Mouse (Mus musculus) ES-E14 (cell line): Measurements from ENCODE around the gene Hspb8. TPM values are rescaled to one million over a fixed set of nuclear protein-coding genes. Genes with fewer than 3 reads are reported as not detected.

Experiments
- DNase-seq: peaks from one replicate; pipeline ENCODE4 v3.0.0-alpha.2; 2013; ENCODE audit warnings: low read depth, low spot score
- H3K27ac ChIP-seq: 2 replicates; pipeline ENCODE4 v1.5.1; 2012; ENCODE audit warnings: low read depth, mild to moderate bottlenecking, low read length, moderate library complexity, mixed read lengths; ENCODE audit not compliant: poor library complexity, insufficient read depth, severe bottlenecking
- H3K36me3 ChIP-seq: 2 replicates; pipeline ENCODE4 v1.6.1; 2012; ENCODE audit warnings: mild to moderate bottlenecking, low read length, moderate library complexity, mixed read lengths; ENCODE audit not compliant: control insufficient read depth, poor library complexity, insufficient read depth, severe bottlenecking
- H3K4me1 ChIP-seq, 2 experiments: fragments of 150-350 bp in 1 of 2; sonication (generic) in 1 of 2; 2 replicates each; pipeline ENCODE4 v1.6.1; 2012; ENCODE audit warnings: low read length in 2 of 2, mild to moderate bottlenecking in 1 of 2, mixed read lengths in 1 of 2; ENCODE audit not compliant: control insufficient read depth in 2 of 2, insufficient read depth in 2 of 2, poor library complexity in 1 of 2
- H3K4me3 ChIP-seq, 2 experiments: fragments of 150-350 bp in 1 of 2; sonication (generic) in 1 of 2; 2 replicates each; pipeline ENCODE4 v1.5.1; 2012; ENCODE audit warnings: low read length in 2 of 2, low read depth in 1 of 2, mild to moderate bottlenecking in 1 of 2, mixed read lengths in 1 of 2; ENCODE audit not compliant: insufficient read depth in 1 of 2, poor library complexity in 1 of 2, severe bottlenecking in 1 of 2
- H3K9ac ChIP-seq: 2 replicates; pipeline ENCODE4 v1.6.1; 2012; ENCODE audit warnings: low read depth, mild to moderate bottlenecking, low read length, mixed read lengths; ENCODE audit not compliant: poor library complexity, insufficient read depth, severe bottlenecking
- H3K9me3 ChIP-seq: fragments of 150-350 bp; sonication (generic); 2 replicates; pipeline ENCODE4 v1.6.1; 2012; ENCODE audit warnings: low read depth, mild to moderate bottlenecking, low read length; ENCODE audit not compliant: control insufficient read depth, insufficient read depth
- CHD2 ChIP-seq: IDR thresholded peaks from 2 replicates; pipeline ENCODE4 v1.6.1; 2014; ENCODE audit warnings: mild to moderate bottlenecking, low read depth, low read length, inconsistent platforms
- HCFC1 ChIP-seq: IDR thresholded peaks from 2 replicates; pipeline ENCODE4 v1.6.1; 2012; ENCODE audit warnings: low read length, inconsistent platforms, borderline replicate concordance; ENCODE audit not compliant: insufficient read depth
- MAFK ChIP-seq: IDR thresholded peaks from 2 replicates; pipeline ENCODE4 v1.6.1; 2014; ENCODE audit warnings: mild to moderate bottlenecking, low read depth, low read length, inconsistent platforms; ENCODE audit not compliant: insufficient read depth
- ZC3H11A ChIP-seq: IDR thresholded peaks from 2 replicates; pipeline ENCODE4 v1.6.1; 2012; ENCODE audit warnings: low read depth, mild to moderate bottlenecking, inconsistent platforms, low read length, borderline replicate concordance
- ZNF384 ChIP-seq: IDR thresholded peaks from 2 replicates; pipeline ENCODE4 v1.6.1; 2012; ENCODE audit warnings: low read depth, low read length, inconsistent platforms
- in situ Hi-C, 2 experiments: fragments of 600-800 bp; cut with MboI; formaldehyde crosslinking; loops; one replicate each; pipeline ENCODE4 v1.15.1; 2025; ENCODE audit warnings: low sequenced_read_pairs in 2 of 2, inconsistent platforms in 1 of 2; ENCODE audit not compliant: unreplicated experiment in 2 of 2
- total RNA-seq: library from RNA; depleted of rRNA; stranded (reverse); fragments of 300-350 nt; gene quantifications from 2 replicates; pipeline ENCODE4 v1.2.3, GENCODE M21; 2012

Hspb8 gene
- total RNA-seq, 1 experiment, result 29.1 TPM

DNA sequence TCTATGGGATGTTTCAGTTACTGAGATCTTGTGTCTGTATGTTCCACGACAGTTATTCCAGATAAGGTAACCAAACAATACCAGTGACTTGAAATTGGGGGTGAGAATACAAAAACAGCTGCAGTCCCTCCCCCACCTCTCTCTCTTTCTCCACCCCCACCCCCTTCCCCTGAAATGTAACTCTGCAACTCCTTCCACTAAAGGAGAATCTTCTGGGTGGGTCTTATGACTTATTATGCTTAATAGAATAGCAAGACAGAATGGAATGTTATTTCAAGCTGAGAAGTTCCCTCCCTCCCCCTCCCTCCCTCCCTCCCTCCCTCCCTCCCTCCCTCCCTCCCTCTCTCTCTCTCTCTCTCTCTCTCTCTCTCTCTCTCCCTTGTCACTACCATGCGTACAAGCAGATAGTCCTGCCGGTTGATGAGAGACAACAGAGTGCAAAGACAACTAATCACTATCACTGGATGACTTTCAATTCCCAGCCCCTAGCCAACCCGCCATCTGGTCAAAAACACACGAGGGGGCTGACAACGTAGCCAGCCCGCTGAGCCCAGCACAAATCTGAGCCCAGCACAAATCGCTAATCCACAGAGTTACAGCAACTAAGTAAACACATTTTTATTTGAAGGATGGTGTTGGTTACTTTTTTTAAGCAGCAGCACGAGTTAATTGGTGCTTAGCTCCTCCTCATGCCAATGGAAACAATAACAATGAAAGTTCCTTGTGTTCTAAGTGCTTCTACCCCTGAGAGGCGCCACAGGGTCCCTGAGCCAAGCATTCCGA is 25.9 kb upstream of the Hspb8 start:
- DNase-seq, result no peak
- Histone ChIP-seq H3K27ac (no peak overlapping the region), H3K9me3 (no peaks in the 10 kb centered on the region), H3K36me3 (no peaks in the 10 kb centered on the region), H3K4me1 (peaks cover 14 to 26% of the 10 kb centered on the region in 2 experiments), H3K4me3 (peak overlapping the region; percentile 28 to 41; a peak in 3 of 4 replicates), H3K9ac (no peak overlapping the region)
- in situ Hi-C loops, result no loop called here
- TF ChIP-seq MAFK (no peak), CHD2 (no peak), ZNF384 (no peak), ZC3H11A (no peak), HCFC1 (no peak)

DNA sequence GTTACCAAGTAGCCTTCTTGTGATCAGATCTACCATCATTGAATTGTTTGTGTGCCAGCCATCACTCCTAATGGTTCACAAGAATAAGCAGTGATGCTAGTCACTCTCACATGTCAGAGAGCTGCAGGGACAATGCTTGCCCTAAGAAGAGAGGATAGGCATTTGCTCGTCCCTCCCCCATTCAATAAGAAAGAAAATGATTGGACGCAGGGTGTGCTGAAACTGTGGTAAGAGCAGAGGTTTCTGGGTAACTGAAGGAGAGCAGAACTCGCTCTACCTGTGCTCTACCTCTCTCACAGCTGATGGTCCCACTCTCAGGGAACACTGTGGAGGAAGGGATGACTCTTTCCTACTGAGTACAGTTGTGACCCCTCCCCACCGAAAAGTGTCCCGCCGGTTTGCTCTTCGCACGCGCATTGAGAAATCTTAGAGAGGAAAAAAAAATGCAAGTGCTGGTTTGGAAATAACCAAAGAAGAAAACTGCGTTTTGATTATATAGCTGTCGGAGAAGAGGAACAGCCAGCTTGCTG is 25.2 kb upstream of the Hspb8 start:
- Histone ChIP-seq H3K9ac (no peak overlapping the region), H3K9me3 (no peaks in the 10 kb centered on the region), H3K4me3 (peak overlapping the region; percentile 28 to 41), H3K4me1 (peaks cover 12 to 27% of the 10 kb centered on the region in 2 experiments), H3K36me3 (no peaks in the 10 kb centered on the region), H3K27ac (no peak overlapping the region)
- in situ Hi-C loops, result no loop called here
- TF ChIP-seq ZNF384 (no peak), HCFC1 (no peak), ZC3H11A (no peak), MAFK (no peak), CHD2 (no peak)
- no peak for DNase-seq

DNA sequence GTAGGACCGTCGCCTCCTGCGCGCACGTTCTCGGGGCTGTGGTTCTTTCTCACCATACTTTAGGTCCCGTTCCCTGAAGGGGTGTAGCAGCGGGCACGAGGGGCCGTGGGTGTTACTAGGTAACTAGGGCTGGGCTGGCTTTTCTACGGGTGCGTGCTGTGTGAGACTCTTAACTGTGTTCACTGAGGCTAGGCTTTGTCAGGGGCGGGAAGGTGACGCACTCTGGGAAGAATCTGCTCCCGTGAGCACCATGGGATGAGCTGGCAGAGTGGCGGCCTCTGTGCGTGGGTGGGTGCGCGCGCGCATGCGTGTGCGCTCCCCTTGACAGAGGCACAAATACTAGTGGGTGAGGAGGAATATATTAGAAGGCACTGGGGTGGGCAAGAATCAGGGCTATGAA is 23.9 kb upstream of the Hspb8 start:
- TF ChIP-seq ZNF384 (no peak), ZC3H11A (no peak), HCFC1 (no peak), CHD2 (no peak), MAFK (no peak)
- Histone ChIP-seq H3K9me3 (no peaks in the 10 kb centered on the region), H3K36me3 (no peaks in the 10 kb centered on the region), H3K4me3 (peak overlapping the region; percentile 19 to 27; a peak in 2 of 4 replicates), H3K4me1 (peaks cover 12 to 25% of the 10 kb centered on the region in 2 experiments), H3K9ac (peak overlapping the region; percentile 29), H3K27ac (no peak overlapping the region)
- DNase-seq, result no peak
- in situ Hi-C loops, result no loop called here

DNA sequence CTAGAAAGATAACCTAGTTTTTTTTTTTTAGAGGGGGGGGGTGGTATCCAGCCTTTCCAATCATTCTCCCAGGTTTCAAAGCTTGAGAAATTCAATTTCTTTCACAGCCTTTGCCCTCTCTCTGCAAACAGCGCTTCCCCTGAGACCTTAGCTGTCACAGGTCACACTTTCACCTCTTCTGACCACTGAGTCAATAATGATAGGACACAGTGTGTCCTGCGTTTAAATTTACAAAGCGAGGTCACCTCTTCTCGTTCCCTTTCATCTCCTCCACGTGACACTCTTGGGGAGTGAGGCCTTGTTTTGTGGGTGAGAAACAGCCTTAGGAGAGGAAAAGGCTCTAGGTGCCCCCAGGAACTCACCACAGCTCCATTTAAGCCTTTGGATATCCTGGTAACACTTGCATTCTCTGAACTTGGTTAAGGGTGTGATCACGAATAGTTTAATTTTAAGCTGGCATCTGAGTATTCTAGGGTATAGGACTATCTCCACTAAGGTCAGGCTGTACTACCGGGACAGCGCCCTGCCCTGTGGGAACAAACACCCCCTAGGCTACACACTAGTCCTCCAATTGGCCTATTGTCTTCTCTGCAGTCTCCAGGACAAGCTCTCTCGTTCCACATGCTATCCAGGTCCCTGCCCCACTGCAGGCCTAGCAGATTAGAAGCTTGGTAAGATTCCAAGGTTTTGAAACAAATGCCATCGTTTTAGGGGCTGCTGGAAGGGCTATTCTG is 23.1 kb upstream of the Hspb8 start:
- Histone ChIP-seq H3K27ac (no peak overlapping the region), H3K4me1 (peaks cover 10 to 24% of the 10 kb centered on the region in 2 experiments), H3K4me3 (no peak overlapping the region), H3K36me3 (no peaks in the 10 kb centered on the region), H3K9ac (0 out of 2 replicates have a peak overlapping the region, but pooled peaks have one; percentile 29), H3K9me3 (no peaks in the 10 kb centered on the region)
- in situ Hi-C loops, result no loop called here
- DNase-seq, result no peak
- TF ChIP-seq ZNF384 (no peak), ZC3H11A (no peak)
